Mouse (Mus musculus): Measurements from ENCODE around the gene Clpb. TPM values are rescaled to one million over a fixed set of nuclear protein-coding genes. Genes with fewer than 3 reads are reported as not detected.

The Clpb gene
- polyA plus RNA-seq, 1 experiment = 3.1 TPM

- Histone ChIP-seq H3K4me1 (ENCODE audit: control insufficient read depth) (peaks cover 32% of the 10 kb centered on the region), H3K36me3 (ENCODE audit: control insufficient read depth) (peaks cover 9% of the 10 kb centered on the region), H3K4me3 (replicated peaks) (no peak overlapping the region), H3K9me3 (ENCODE audit: control insufficient read depth, low read length) (no peaks in the 10 kb centered on the region), H3K27me3 (ENCODE audit: control insufficient read depth) (no peaks in the 10 kb centered on the region)
- TF ChIP-seq TAL1 (IDR thresholded peaks at IDR 0.05; ENCODE audit: low read length) (no peak), GATA1 (IDR thresholded peaks at IDR 0.05; ENCODE audit: low read length) (no peak)
Observed at GRCm38 (mm10) chr7:101666581-101666980, 3.1 kb downstream of the Clpb start.

- Histone ChIP-seq H3K9me3 (ENCODE audit: control insufficient read depth, low read length) (no peaks in the 10 kb centered on the region), H3K4me1 (ENCODE audit: control insufficient read depth) (peaks cover 22% of the 10 kb centered on the region), H3K36me3 (ENCODE audit: control insufficient read depth) (peaks cover 10% of the 10 kb centered on the region), H3K27me3 (ENCODE audit: control insufficient read depth) (no peaks in the 10 kb centered on the region), H3K4me3 (replicated peaks) (no peak overlapping the region)
- TF ChIP-seq TAL1 (IDR thresholded peaks at IDR 0.05; ENCODE audit: low read length) (no peak), GATA1 (IDR thresholded peaks at IDR 0.05; ENCODE audit: low read length) (no peak)
Observed at GRCm38 (mm10) chr7:101671601-101672280, 8.3 kb downstream of the Clpb start.

- peaks cover 24% of the 10 kb centered on the region for H3K4me1 ChIP-seq (ENCODE audit: control insufficient read depth)
- H3K27me3 ChIP-seq (ENCODE audit: control insufficient read depth) = no peaks in the 10 kb centered on the region
- H3K36me3 ChIP-seq (ENCODE audit: control insufficient read depth) = peaks cover 10% of the 10 kb centered on the region
- TF ChIP-seq TAL1 (IDR thresholded peaks at IDR 0.05; ENCODE audit: low read length) (no peak), GATA1 (IDR thresholded peaks at IDR 0.05; ENCODE audit: low read length) (no peak)
- H3K4me3 ChIP-seq (replicated peaks) = no peak overlapping the region
- no peaks in the 10 kb centered on the region for H3K9me3 ChIP-seq (ENCODE audit: control insufficient read depth, low read length)
Observed at GRCm38 (mm10) chr7:101673497-101673896, 10.1 kb downstream of the Clpb start.

GRCm38 (mm10) chr7:101676033-101676761 is 12.8 kb downstream of the Clpb start:
- H3K4me1 ChIP-seq (ENCODE audit: control insufficient read depth) = peaks cover 24% of the 10 kb centered on the region
- no peak for TF ChIP-seq TAL1 (IDR thresholded peaks at IDR 0.05; ENCODE audit: low read length)
- TF ChIP-seq GATA1 (IDR thresholded peaks at IDR 0.05; ENCODE audit: low read length) = no peak
- H3K9me3 ChIP-seq (ENCODE audit: control insufficient read depth, low read length) = no peaks in the 10 kb centered on the region
- H3K36me3 ChIP-seq (ENCODE audit: control insufficient read depth) = peaks cover 5% of the 10 kb centered on the region
- H3K4me3 ChIP-seq (replicated peaks) = no peak overlapping the region
- no peaks in the 10 kb centered on the region for H3K27me3 ChIP-seq (ENCODE audit: control insufficient read depth)

GRCm38 (mm10) chr7:101676762-101677308 is 13.4 kb downstream of the Clpb start:
- Histone ChIP-seq H3K27me3 (ENCODE audit: control insufficient read depth) (no peaks in the 10 kb centered on the region), H3K36me3 (ENCODE audit: control insufficient read depth) (peaks cover 5% of the 10 kb centered on the region), H3K9me3 (ENCODE audit: control insufficient read depth, low read length) (no peaks in the 10 kb centered on the region), H3K4me1 (ENCODE audit: control insufficient read depth) (peaks cover 25% of the 10 kb centered on the region), H3K4me3 (replicated peaks) (no peak overlapping the region)
- no peak for TF ChIP-seq TAL1 (IDR thresholded peaks at IDR 0.05; ENCODE audit: low read length)
- TF ChIP-seq GATA1 (IDR thresholded peaks at IDR 0.05; ENCODE audit: low read length) = no peak

GRCm38 (mm10) chr7:101679591-101679990 is 16.2 kb downstream of the Clpb start:
- TF ChIP-seq GATA1 (IDR thresholded peaks at IDR 0.05; ENCODE audit: low read length) (no peak), TAL1 (IDR thresholded peaks at IDR 0.05; ENCODE audit: low read length) (no peak)
- no peak overlapping the region for H3K4me3 ChIP-seq (replicated peaks)
- H3K27me3 ChIP-seq (ENCODE audit: control insufficient read depth) = no peaks in the 10 kb centered on the region
- peaks cover 18% of the 10 kb centered on the region for H3K4me1 ChIP-seq (ENCODE audit: control insufficient read depth)
- no peaks in the 10 kb centered on the region for H3K36me3 ChIP-seq (ENCODE audit: control insufficient read depth)
- no peaks in the 10 kb centered on the region for H3K9me3 ChIP-seq (ENCODE audit: control insufficient read depth, low read length)

GRCm38 (mm10) chr7:101680961-101681360 is 17.5 kb downstream of the Clpb start:
- no peaks in the 10 kb centered on the region for H3K9me3 ChIP-seq (ENCODE audit: control insufficient read depth, low read length)
- H3K27me3 ChIP-seq (ENCODE audit: control insufficient read depth) = no peaks in the 10 kb centered on the region
- peaks cover 17% of the 10 kb centered on the region for H3K4me1 ChIP-seq (ENCODE audit: control insufficient read depth)
- H3K36me3 ChIP-seq (ENCODE audit: control insufficient read depth) = no peaks in the 10 kb centered on the region
- H3K4me3 ChIP-seq (replicated peaks) = no peak overlapping the region
- no peak for TF ChIP-seq TAL1 (IDR thresholded peaks at IDR 0.05; ENCODE audit: low read length)
- no peak for TF ChIP-seq GATA1 (IDR thresholded peaks at IDR 0.05; ENCODE audit: low read length)

GRCm38 (mm10) chr7:101681565-101682071 is 18.2 kb downstream of the Clpb start:
- Histone ChIP-seq H3K9me3 (ENCODE audit: control insufficient read depth, low read length) (no peaks in the 10 kb centered on the region), H3K27me3 (ENCODE audit: control insufficient read depth) (no peaks in the 10 kb centered on the region), H3K4me1 (ENCODE audit: control insufficient read depth) (peaks cover 14% of the 10 kb centered on the region), H3K36me3 (ENCODE audit: control insufficient read depth) (no peaks in the 10 kb centered on the region), H3K4me3 (replicated peaks) (no peak overlapping the region)
- TF ChIP-seq GATA1 (IDR thresholded peaks at IDR 0.05; ENCODE audit: low read length) (no peak), TAL1 (IDR thresholded peaks at IDR 0.05; ENCODE audit: low read length) (no peak)

GRCm38 (mm10) chr7:101682886-101683285 is 19.5 kb downstream of the Clpb start:
- peaks cover 19% of the 10 kb centered on the region for H3K4me1 ChIP-seq (ENCODE audit: control insufficient read depth)
- H3K9me3 ChIP-seq (ENCODE audit: control insufficient read depth, low read length) = no peaks in the 10 kb centered on the region
- no peak for TF ChIP-seq TAL1 (IDR thresholded peaks at IDR 0.05; ENCODE audit: low read length)
- no peak for TF ChIP-seq GATA1 (IDR thresholded peaks at IDR 0.05; ENCODE audit: low read length)
- H3K36me3 ChIP-seq (ENCODE audit: control insufficient read depth) = peaks cover 3% of the 10 kb centered on the region
- no peaks in the 10 kb centered on the region for H3K27me3 ChIP-seq (ENCODE audit: control insufficient read depth)
- no peak overlapping the region for H3K4me3 ChIP-seq (replicated peaks)
